Mouse (Mus musculus): ENCODE measurements at regions not wholly inside any gene's neighbourhood (a gene's known extent, or its start where the extent isn't known, plus 50 kb on each side); places are given as distances from the start of the nearest gene placed in this dataset.

DNA sequence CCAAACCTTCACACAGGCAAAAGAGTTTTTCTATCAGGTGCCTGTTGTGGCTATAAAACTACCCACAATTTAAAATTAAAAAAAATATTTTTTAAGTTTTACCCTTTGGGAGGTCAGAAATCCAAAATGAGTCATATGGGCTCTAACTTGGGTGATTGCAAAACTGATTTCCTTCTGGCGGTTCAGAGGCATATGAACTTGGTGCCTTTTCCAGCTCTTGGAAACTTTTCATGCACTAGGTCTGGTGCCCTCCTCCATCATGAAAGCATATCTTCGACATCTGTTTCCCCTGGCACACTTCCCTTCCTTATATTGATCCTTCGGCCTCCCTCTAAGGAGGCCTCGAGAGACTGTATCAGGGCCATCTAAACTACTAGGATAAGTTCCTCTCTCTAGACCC, 168.8 kb downstream of the Gm45692 start:
- no peak for DNase-seq

- no peak for DNase-seq
Observed at GRCm38 (mm10) chr8:26298066-26298804, 178.9 kb downstream of the Gm45692 start.

DNA sequence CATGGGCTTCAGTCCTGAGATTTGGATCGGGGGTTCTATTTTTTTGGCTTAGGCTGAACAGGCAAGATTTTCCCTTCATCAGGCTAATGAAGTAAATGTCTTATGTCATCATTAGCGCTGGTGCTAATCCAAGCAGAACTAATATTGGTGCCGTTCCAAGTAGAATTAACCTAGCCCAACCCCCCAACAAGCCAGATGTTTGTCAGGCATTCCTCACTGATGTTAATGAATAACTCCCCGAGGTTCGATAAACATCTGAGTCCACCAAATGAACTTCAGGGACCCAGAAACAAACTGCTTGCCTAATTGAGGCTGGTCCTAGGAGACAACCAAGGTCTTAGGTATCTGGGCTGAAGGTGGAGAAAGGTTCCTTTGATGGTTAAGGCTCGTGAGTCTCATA, 180.9 kb downstream of the Gm45692 start:
- no peak for DNase-seq

- DNase-seq = no peak
Observed at GRCm38 (mm10) chr8:26301961-26302360, 182.6 kb downstream of the Gm45692 start.

DNA sequence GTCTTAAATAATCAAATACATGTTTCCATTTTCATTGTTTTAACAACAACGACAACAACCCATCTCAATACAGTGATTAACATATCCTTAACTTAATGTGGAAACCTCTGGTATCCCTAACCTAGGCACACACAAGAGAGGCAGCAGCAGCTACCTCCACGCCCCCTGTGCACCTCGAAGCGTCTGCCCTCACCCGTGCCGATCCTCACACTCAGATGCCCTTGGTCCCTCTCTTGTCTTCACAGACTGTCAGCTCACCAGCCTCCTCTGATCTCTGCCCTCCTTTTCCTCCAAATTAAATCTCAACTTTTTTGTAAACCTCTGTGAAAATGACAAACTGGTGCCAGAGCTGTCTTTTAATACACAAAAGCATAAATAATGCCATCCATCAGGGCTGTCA, 185.2 kb downstream of the Gm45692 start:
- DNase-seq = no peak

- no peak for DNase-seq
Observed at GRCm38 (mm10) chr8:26305061-26305879, 185.9 kb downstream of the Gm45692 start.

GRCm38 (mm10) chr8:26308121-26308641, 188.8 kb downstream of the Gm45692 start:
- DNase-seq = no peak

DNA sequence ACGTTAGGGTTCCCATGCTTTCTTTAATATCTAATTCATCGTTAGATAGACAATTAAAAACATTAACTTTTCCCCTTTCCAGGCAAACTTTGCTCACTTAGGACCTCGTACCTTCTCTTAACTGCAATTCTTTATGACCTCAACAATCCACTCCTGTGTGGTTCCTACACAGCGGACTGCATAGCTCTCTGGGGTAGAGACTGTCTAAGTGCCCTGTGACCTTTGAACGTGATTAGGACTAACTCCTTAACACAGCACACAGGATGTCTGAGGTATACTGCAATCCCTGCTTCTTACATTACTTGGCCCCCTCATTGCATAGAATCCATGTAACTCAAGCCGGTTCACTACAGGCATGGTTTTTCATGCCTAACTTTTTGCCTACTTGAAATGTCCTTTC, 190.4 kb downstream of the Gm45692 start:
- DNase-seq = no peak

DNA sequence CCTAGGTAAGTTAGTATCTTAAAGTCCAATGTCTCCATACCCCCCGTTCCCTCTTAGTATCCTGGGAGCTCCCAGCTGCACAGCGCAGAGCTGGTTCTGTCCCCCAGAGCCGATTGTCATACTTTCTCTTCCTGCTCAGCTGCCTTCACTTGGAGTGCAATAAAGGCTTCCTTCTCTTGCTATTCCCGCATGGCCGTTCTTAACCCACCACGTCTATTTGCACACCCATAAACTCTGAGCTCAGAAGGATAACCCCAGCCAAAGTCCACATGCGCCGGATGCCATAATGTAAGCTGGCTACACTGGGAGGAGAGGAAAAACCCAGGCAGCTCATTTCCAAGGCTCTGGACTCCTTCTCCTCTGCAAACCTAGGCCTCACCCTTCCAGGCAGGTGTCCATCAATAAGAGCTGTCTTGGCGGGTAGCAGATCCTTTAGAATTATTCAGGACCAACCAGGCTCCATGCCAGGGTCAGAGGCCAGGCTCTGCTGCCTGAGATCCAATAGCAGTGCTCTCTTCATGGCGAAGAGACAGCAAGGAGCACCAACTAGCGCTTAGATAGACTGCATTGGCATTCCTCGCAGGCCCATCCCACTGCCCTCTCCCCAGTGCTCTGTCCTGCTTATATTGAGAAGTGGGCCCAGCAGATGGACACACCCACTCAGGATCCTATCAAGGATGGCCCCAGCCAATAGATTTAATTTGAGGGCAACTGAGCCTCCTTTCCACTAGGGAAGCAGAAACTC, 204.4 kb downstream of the Gm45692 start:
- DNase-seq = no peak

GRCm38 (mm10) chr8:26324606-26325005, 205.3 kb downstream of the Gm45692 start:
- DNase-seq = no peak

DNA sequence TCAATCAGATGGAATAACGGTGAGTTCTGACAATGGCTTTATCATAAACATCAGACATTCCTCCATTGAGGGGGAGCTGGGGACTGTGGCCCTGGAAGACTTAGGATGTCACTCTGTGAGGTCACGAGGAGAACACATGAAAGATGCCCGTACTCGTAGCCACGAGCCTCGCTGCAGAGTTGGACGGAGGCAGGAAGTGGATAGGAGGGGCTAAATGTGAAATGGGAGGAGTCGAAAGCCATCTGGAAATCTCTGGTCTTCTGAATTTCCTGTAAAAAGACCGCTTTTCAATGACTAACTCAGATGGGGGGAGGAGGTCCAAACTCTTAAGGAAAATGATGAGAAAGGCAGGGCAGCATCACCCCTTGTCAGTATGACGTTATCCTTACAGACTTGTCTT, 210.5 kb downstream of the Gm45692 start:
- DNase-seq = peak; percentile 1

DNA sequence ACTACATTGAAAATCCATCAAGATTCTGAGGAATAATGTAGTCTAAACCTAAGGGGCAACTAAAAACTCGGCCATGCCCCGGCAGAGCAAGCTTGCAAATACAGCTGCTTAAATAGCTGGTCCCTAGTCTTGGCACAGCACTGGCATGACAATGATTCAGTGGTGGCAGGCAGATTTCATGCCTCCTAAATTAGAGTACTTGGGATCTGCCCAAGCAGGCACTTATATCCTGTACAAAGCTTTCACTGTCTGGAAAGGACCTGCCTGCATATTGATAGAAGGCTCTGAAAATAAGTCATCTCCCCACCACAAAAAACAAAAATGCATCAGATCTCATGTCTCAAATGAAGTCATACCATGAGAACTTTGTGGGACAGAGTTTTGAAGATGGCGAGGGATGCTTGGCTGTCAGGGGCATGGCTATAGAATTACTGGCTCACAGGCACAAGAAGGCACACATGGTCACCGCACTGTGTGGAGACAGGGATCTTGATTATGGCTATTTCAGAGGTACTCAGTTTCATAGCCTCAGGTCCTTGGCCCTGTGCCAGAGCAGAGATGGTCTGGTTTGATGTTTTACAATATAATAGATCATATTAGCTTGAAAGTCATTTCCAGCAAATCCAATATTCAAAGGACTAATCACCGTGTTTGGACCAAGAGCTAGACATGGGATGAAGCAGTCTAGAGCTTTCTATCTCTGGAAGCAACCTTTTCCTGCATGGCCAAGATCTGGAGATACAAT, 217.7 kb downstream of the Gm45692 start:
- DNase-seq = no peak

- DNase-seq = peak; percentile 40
Observed at GRCm38 (mm10) chr8:26345078-26345477, 225.7 kb downstream of the Gm45692 start.

DNA sequence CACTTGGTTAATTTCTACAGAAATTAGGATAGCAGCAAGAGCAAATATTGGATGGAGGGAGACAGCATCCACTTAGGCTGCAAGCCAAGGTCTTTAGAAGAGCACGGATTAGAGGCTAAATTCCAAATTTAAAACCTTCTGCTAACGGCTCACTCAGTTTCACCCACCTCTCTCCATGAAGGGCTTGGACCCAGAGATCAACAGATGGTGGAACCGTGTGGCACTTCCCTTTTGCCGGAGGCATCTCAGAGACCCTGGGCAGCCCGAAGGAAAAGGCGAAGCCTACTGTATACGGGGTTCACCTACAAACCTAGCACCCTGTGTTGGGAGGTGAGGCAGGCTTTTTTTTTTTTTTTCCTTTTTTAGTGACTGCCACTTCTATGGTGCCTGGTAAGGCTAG, 229.9 kb downstream of the Gm45692 start:
- no peak for DNase-seq

DNA sequence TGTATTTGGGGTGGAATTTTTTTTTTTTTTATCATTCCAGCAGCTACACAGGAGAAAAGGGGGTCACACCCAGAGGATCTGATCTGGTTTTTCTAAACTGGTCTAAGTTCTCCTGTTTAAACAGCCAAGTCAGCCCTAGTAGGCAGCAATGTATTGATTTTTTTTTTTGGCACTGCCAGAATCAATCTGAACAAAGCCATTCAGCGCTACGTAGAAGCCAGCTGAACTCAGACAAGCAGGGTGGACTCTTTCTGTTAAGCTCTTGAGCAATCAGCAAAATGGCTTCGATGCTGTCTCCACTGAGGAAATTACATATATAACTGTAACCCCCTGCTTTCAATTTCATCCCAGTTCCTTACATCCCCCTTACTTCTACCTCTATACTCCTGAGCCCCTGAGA, 230.5 kb downstream of the Gm45692 start:
- DNase-seq = no peak

DNA sequence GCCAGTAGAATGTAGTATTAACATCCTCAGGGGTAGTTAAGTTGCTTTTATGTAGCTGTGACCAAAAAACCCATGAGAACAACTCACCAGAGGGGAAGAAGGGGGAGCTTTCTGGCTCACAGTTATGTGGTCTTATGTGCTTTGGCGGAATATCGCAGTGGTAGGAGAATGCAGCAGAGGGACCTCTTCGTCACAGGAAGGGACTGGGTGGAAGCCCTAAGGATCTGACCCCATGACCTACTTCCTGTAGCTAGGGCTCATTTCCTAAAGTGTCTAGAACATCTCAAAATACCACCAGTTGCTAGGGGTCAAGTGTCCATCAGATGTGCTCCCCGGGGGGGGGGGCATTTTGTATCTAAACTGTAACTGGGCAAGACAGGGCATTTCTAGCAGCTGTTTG, 231.3 kb downstream of the Gm45692 start:
- DNase-seq = peak; percentile 16

GRCm38 (mm10) chr8:26351643-26352540, 232.6 kb downstream of the Gm45692 start:
- peak; percentile 61 for DNase-seq

DNA sequence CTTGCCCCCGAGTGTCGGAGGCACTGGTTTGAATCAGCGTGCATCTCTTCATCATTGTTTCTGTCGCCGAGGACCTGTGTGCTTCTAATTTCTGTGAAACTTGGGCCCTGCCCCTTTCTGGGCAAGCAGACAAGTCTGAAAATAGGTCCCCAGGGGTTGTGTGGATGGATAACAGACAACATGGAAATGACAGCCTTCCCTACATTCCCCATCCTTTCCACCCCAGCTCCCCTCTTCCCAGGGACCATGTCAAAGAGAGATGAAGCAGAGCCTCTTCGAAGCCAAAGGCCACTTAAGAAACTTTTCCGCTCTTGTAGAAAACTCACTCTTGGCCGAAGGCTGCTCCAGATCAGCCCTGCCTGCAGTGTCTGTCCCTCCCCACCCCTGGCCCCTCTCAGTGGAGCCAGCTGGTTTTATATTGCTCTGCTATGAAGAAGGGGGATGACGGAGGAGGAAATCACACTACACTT, 233.2 kb downstream of the Gm45692 start:
- peak; percentile 78 for DNase-seq

- DNase-seq = peak; percentile 59
Observed at GRCm38 (mm10) chr8:26353476-26353875, 234.1 kb downstream of the Gm45692 start.

- DNase-seq = peak; percentile 23
Observed at GRCm38 (mm10) chr8:26354516-26354915, 235.2 kb downstream of the Gm45692 start.

DNA sequence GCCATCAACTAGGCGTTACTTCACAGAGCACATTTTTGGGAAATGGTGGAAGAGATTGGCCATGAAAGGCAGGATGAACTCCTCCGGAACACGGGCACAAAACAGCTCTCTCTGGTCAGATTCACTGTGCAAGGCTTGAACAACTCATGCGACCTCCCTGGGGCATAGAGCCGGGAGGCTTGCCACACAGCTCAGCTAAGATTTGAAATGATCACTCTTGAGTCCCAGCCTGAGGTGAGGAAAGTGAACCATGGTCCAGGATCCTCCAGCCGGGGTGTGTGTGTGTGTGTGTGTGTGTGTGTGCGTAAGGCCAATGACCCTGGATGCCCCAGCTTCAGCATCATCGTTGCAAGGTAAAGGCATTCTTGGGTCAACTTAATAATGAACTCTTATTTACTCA, 237.5 kb downstream of the Gm45692 start:
- DNase-seq = no peak

Measured in lung, postnatal 36 days (tissue).